Mouse (Mus musculus) cerebellum, adult 2 months (tissue): ENCODE results near the gene Hist1h2ac.

Experiments used
- CTCF ChIP-seq: fragments of 200-500 bp; IDR thresholded peaks from 2 replicates; pipeline ENCODE4 v1.5.1; 2011; ENCODE audit warnings: low read depth, mild to moderate bottlenecking, control low read depth, low read length, moderate library complexity, borderline replicate concordance; ENCODE audit not compliant: insufficient read depth
- POLR2A ChIP-seq: fragments of 200-500 bp; IDR thresholded peaks from 2 replicates; pipeline ENCODE4 v1.6.1; 2011; ENCODE audit warnings: low read length, control low read depth, borderline replicate concordance; ENCODE audit not compliant: insufficient read depth

DNA sequence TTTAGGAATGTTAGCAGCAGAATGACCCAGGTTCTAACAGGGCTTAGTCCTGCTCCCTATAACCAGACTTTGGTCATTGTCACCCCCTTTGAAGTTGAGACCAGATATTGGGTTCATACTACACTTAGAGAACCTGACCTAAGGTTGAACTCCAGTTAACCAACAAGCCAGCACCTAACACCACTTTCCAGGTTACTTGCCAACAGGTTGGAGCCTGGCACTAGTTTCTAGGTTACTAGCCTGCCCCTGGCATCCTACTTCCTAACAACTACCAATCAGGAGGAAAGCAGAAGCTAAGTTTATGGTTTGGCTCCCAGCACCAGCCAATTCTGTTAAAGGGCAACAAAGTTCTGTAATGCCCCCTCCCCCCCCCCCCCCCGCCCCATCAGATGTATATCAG lies 41.5 kb upstream of the Hist1h2ac start:
- TF ChIP-seq CTCF (no peak), POLR2A (no peak)
